Mouse (Mus musculus) spleen, adult 2 months (tissue): ENCODE results near the gene Adarb1. TPM values are rescaled to one million over a fixed set of nuclear protein-coding genes. Genes with fewer than 3 reads are reported as not detected.

Experiments used
- DNase-seq, 2 experiments: peaks; one replicate each; pipeline versions ENCODE4 v3.0.0 to v3.0.0-alpha.2; 2012 to 2021; ENCODE audit warnings: low spot score in 2 of 2, low read depth in 1 of 2
- H3K27ac ChIP-seq: fragments of 200-500 bp; 2 replicates; pipeline ENCODE4 v1.5.1; 2012; ENCODE audit warnings: low read length, inconsistent platforms; ENCODE audit not compliant: insufficient read depth
- H3K27me3 ChIP-seq: fragments of 200-500 bp; 2 replicates; pipeline ENCODE4 v1.6.1; 2012; ENCODE audit warnings: mild to moderate bottlenecking, moderate library complexity, low read length, inconsistent platforms; ENCODE audit not compliant: control insufficient read depth, insufficient read depth
- H3K36me3 ChIP-seq: fragments of 200-500 bp; 2 replicates; pipeline ENCODE4 v1.6.1; 2012; ENCODE audit warnings: mild to moderate bottlenecking, low read length, inconsistent platforms; ENCODE audit not compliant: control insufficient read depth, insufficient read depth
- H3K4me1 ChIP-seq: fragments of 200-500 bp; 2 replicates; pipeline ENCODE4 v1.6.1; 2011; ENCODE audit warnings: inconsistent platforms; ENCODE audit not compliant: control insufficient read depth, insufficient read depth, insufficient read length
- H3K4me3 ChIP-seq: fragments of 200-500 bp; 2 replicates; pipeline ENCODE4 v1.5.1; 2011; ENCODE audit warnings: mild to moderate bottlenecking, inconsistent platforms; ENCODE audit not compliant: insufficient read depth, insufficient read length; ENCODE audit errors: extremely low read depth
- CTCF ChIP-seq: fragments of 200-500 bp; IDR thresholded peaks from 2 replicates; pipeline ENCODE4 v1.5.1; 2011; ENCODE audit warnings: mild to moderate bottlenecking, inconsistent platforms; ENCODE audit not compliant: insufficient read depth, insufficient read length, insufficient replicate concordance; ENCODE audit errors: extremely low read depth
- POLR2A ChIP-seq: fragments of 200-500 bp; IDR thresholded peaks from 2 replicates; pipeline ENCODE4 v1.6.1; 2011; ENCODE audit warnings: low read depth, low read length, inconsistent platforms
- WGBS: fragments of 180-500 bp; shearing (Covaris S2); methylation state at CpG from one replicate; pipeline ENCODE4 v1.1.7; 2018; 5-methylcytosine and 5-hydroxymethylcytosine counted together
- polyA plus RNA-seq: library from polyadenylated mRNA; depleted of rRNA; stranded (reverse); fragments of >200 nt; gene quantifications from 2 replicates; pipeline ENCODE4 v1.2.3, GENCODE M21; 2012

Gene Adarb1
- polyA plus RNA-seq, 1 experiment = 2.2 TPM

- WGBS = 91% methylated on average over 1 of the region's 1 CpGs
- H3K36me3 ChIP-seq = no peaks in the 10 kb centered on the region
- H3K27me3 ChIP-seq = no peaks in the 10 kb centered on the region
- no peak overlapping the region for H3K4me3 ChIP-seq
- H3K27ac ChIP-seq = no peak overlapping the region
- H3K4me1 ChIP-seq = no peaks in the 10 kb centered on the region
- TF ChIP-seq CTCF = no peak
- no peak for TF ChIP-seq POLR2A
- DNase-seq = no peak
Observed at GRCm38 (mm10) chr10:77374948-77375347, 43.1 kb downstream of the Adarb1 start.

- TF ChIP-seq CTCF = no peak
- TF ChIP-seq POLR2A = no peak
- no peaks in the 10 kb centered on the region for H3K4me1 ChIP-seq
- no peaks in the 10 kb centered on the region for H3K27me3 ChIP-seq
- DNase-seq = no peak
- no peak overlapping the region for H3K4me3 ChIP-seq
- no peaks in the 10 kb centered on the region for H3K36me3 ChIP-seq
- no peak overlapping the region for H3K27ac ChIP-seq
- WGBS = 86% methylated on average over 5 of the region's 5 CpGs
Observed at GRCm38 (mm10) chr10:77374407-77374806, 43.7 kb downstream of the Adarb1 start.

- no peaks in the 10 kb centered on the region; the same call in 1 of the 2 replicates for H3K4me1 ChIP-seq
- H3K27ac ChIP-seq = no peak overlapping the region
- no peak for DNase-seq
- no peaks in the 10 kb centered on the region for H3K27me3 ChIP-seq
- H3K4me3 ChIP-seq = no peak overlapping the region
- no peaks in the 10 kb centered on the region for H3K36me3 ChIP-seq
- WGBS = 88% methylated on average over 5 of the region's 5 CpGs
- TF ChIP-seq CTCF (no peak), POLR2A (no peak)
Observed at GRCm38 (mm10) chr10:77370129-77370528, 47.9 kb downstream of the Adarb1 start.

GRCm38 (mm10) chr10:77367973-77368372 is 50.1 kb downstream of the Adarb1 start:
- H3K4me3 ChIP-seq = no peak overlapping the region
- no peaks in the 10 kb centered on the region; the same call in 1 of the 2 replicates for H3K4me1 ChIP-seq
- no peaks in the 10 kb centered on the region for H3K36me3 ChIP-seq
- H3K27ac ChIP-seq = no peak overlapping the region
- H3K27me3 ChIP-seq = no peaks in the 10 kb centered on the region
- no peak for DNase-seq
- 82% methylated on average over 6 of the region's 6 CpGs for WGBS
- TF ChIP-seq CTCF = no peak
- no peak for TF ChIP-seq POLR2A

GRCm38 (mm10) chr10:77366959-77367358 is 51.1 kb downstream of the Adarb1 start:
- no peaks in the 10 kb centered on the region for H3K27me3 ChIP-seq
- no peak for DNase-seq
- H3K4me3 ChIP-seq = no peak overlapping the region
- TF ChIP-seq POLR2A (no peak), CTCF (no peak)
- H3K4me1 ChIP-seq = no peaks in the 10 kb centered on the region; the same call in 1 of the 2 replicates
- no peak overlapping the region for H3K27ac ChIP-seq
- WGBS = 23% methylated on average over 4 of the region's 4 CpGs
- H3K36me3 ChIP-seq = no peaks in the 10 kb centered on the region

- H3K4me1 ChIP-seq = no peaks in the 10 kb centered on the region; the same call in 1 of the 2 replicates
- H3K27me3 ChIP-seq = no peaks in the 10 kb centered on the region
- 83% methylated on average over 2 of the region's 2 CpGs for WGBS
Observed at GRCm38 (mm10) chr10:77365212-77365611, 52.9 kb downstream of the Adarb1 start.

GRCm38 (mm10) chr10:77360486-77360885 is 57.6 kb downstream of the Adarb1 start:
- WGBS = 66% methylated on average over 2 of the region's 2 CpGs
- no peak overlapping the region for H3K27ac ChIP-seq
- no peaks in the 10 kb centered on the region for H3K27me3 ChIP-seq
- H3K4me1 ChIP-seq = no peaks in the 10 kb centered on the region
- H3K36me3 ChIP-seq = no peaks in the 10 kb centered on the region
- TF ChIP-seq POLR2A = no peak
- TF ChIP-seq CTCF = no peak
- no peak for DNase-seq
- H3K4me3 ChIP-seq = no peak overlapping the region

More at GRCm38 (mm10) chr10:77365212-77365611, 52.9 kb downstream of the Adarb1 start:
- no peaks in the 10 kb centered on the region for H3K36me3 ChIP-seq
- DNase-seq = no peak
- no peak overlapping the region for H3K27ac ChIP-seq
- TF ChIP-seq POLR2A = no peak
- no peak for TF ChIP-seq CTCF
- no peak overlapping the region for H3K4me3 ChIP-seq

- H3K36me3 ChIP-seq = no peaks in the 10 kb centered on the region
- no peak for DNase-seq
- WGBS = 86% methylated on average over 6 of the region's 6 CpGs
- H3K4me3 ChIP-seq = no peak overlapping the region
- TF ChIP-seq POLR2A = no peak
- TF ChIP-seq CTCF = no peak
- no peak overlapping the region for H3K27ac ChIP-seq
- H3K4me1 ChIP-seq = no peaks in the 10 kb centered on the region
- no peaks in the 10 kb centered on the region for H3K27me3 ChIP-seq
Observed at GRCm38 (mm10) chr10:77357957-77358356, 60.1 kb downstream of the Adarb1 start.
